Mouse (Mus musculus) limb, embryonic 15.5 days (tissue): ENCODE data around the gene Mdm2. TPM values are rescaled to one million over a fixed set of nuclear protein-coding genes. Genes with fewer than 3 reads are reported as not detected.
"Not testable (repeated sequence)": the region's sequence is repeated elsewhere in the genome, so short reads cannot be mapped to it uniquely, and the experiment has no call there.

ENCODE experiments used
- ATAC-seq: fragments of 200-750 bp; cut with Nextera tagmentation; 2 replicates; pipeline ENCODE4 v1.8.0; 2017; ENCODE audit warnings: low read depth, moderate TSS enrichment; ENCODE audit not compliant: insufficient number of reproducible peaks, low FRiP score, low TSS enrichment
- H3K27ac ChIP-seq: fragments of 300-500 bp; sonication (generic); 2 replicates; pipeline ENCODE4 v1.5.1; 2015; ENCODE audit warnings: moderate library complexity, mild to moderate bottlenecking, inconsistent platforms
- H3K27me3 ChIP-seq: fragments of 300-500 bp; sonication (generic); 2 replicates; pipeline ENCODE4 v1.6.1; 2015; ENCODE audit warnings: inconsistent platforms
- H3K36me3 ChIP-seq: fragments of 300-500 bp; sonication (generic); 2 replicates; pipeline ENCODE4 v1.6.1; 2015; ENCODE audit warnings: inconsistent platforms
- H3K4me1 ChIP-seq: fragments of 300-500 bp; sonication (generic); 2 replicates; pipeline ENCODE4 v1.6.1; 2015; ENCODE audit warnings: inconsistent platforms
- H3K4me2 ChIP-seq: fragments of 300-500 bp; sonication (generic); 2 replicates; pipeline ENCODE4 v1.6.1; 2015; ENCODE audit warnings: mild to moderate bottlenecking, inconsistent platforms
- H3K4me3 ChIP-seq: fragments of 300-500 bp; sonication (generic); 2 replicates; pipeline ENCODE4 v1.5.1; 2015; ENCODE audit warnings: mild to moderate bottlenecking, inconsistent platforms
- H3K9ac ChIP-seq: fragments of 300-500 bp; sonication (generic); 2 replicates; pipeline ENCODE4 v1.6.1; 2015; ENCODE audit warnings: inconsistent platforms
- H3K9me3 ChIP-seq: fragments of 300-500 bp; sonication (generic); 2 replicates; pipeline ENCODE4 v1.6.1; 2016; ENCODE audit warnings: inconsistent platforms
- WGBS: fragments of 180-500 bp; shearing (Covaris S2); methylation state at CpG from one replicate; pipeline ENCODE4 v1.1.7; 2015; 5-methylcytosine and 5-hydroxymethylcytosine counted together
- polyA plus RNA-seq: library from polyadenylated mRNA; unstranded; fragments of >200 nt; fragmentation: Nextera tagmentation; extraction: Ambion mirVana; gene quantifications from 2 replicates; pipeline ENCODE4 v1.2.1, GENCODE M21; 2015

Mdm2 gene
- 40.2 and 43.8 TPM in 2 replicates for polyA plus RNA-seq

DNA sequence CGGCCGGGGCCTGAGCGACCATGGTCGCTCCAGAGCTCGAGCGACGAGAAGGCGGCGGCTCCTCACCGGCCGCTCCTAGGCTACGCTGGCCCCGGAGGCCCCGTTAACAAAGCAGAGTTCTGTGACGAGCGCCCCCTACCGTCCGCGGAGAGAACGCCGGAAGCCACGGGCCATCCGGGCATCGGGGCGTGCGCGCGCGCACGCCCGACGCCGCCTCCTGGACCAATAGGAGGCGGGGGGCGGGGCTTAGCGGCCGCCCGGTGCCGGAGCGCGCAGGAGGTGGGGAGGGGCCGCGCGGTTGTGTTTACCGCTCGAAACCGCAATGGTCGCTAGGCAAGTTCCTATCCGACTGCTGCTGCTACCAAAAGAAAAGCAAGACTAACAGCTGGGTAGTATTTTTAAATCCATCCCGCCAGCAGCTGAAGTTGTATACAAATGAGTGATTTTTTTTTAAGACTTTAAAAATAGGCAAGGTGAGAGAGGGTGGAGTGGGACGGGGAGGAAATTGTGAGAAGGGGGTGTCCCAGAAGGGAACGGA is at the start of gene Mdm2:
Mdm2 (minus strand) TSS at position 155 of the 538 bp plus-strand sequence.
- H3K4me2 ChIP-seq: peak within 1 kb of the TSS; percentile 51
- H3K9ac ChIP-seq: peak within 1 kb of the TSS; percentile 100
- H3K27ac ChIP-seq: peak within 1 kb of the TSS; percentile 98
- H3K4me3 ChIP-seq: peak within 1 kb of the TSS; percentile 89
- WGBS: under 1% methylated on average over 51 of the region's 52 CpGs
- H3K36me3 ChIP-seq: peaks cover 16% of the 10 kb centered on the region
- H3K27me3 ChIP-seq: no peaks in the 10 kb centered on the region
- H3K4me1 ChIP-seq: peaks cover 9% of the 10 kb centered on the region; the same call in 1 of the 2 replicates
- ATAC-seq: peak; percentile 92
- no peaks in the 10 kb centered on the region for H3K9me3 ChIP-seq

DNA sequence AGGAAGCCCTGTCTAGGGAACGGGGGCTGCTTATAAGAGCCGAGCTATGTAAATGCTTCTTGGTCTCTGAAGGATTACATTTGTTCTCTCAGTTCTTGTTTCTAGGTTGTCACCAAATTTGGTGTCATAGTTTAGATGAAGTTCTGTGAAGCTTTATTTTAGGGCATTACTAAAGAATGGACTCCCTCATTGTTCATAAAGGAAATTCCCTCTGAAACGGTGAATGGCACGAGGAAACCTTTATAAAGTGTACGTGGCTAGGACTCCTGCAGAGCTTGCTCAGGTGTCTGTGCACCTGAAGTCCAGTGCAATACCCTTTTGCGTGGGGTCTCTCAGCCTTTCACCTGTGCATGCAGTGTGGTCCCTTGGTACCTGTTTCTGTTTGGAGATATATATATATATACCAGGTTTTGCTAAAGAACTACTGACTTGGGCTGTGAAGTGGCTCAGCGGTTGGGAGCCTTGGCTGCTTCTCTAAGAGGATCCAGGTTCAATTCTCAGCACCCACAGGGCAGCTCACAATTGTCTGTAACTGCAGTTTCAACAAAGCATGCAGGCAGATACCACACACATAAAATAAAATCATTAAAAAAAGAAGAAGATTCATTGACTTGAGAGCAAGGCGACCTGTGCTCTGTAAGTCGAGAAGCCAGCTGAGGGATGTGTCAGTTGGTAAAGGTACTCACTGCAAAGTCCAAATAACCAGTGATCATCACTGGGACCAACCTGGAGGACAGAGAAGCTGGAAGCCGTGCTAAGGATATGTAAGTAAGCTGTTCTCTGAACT is 49.5 kb upstream of the Mdm2 start:
- ATAC-seq: no peak
- peaks cover 90% of the 10 kb centered on the region for H3K36me3 ChIP-seq
- WGBS: 96% methylated on average over 10 of the region's 10 CpGs

DNA sequence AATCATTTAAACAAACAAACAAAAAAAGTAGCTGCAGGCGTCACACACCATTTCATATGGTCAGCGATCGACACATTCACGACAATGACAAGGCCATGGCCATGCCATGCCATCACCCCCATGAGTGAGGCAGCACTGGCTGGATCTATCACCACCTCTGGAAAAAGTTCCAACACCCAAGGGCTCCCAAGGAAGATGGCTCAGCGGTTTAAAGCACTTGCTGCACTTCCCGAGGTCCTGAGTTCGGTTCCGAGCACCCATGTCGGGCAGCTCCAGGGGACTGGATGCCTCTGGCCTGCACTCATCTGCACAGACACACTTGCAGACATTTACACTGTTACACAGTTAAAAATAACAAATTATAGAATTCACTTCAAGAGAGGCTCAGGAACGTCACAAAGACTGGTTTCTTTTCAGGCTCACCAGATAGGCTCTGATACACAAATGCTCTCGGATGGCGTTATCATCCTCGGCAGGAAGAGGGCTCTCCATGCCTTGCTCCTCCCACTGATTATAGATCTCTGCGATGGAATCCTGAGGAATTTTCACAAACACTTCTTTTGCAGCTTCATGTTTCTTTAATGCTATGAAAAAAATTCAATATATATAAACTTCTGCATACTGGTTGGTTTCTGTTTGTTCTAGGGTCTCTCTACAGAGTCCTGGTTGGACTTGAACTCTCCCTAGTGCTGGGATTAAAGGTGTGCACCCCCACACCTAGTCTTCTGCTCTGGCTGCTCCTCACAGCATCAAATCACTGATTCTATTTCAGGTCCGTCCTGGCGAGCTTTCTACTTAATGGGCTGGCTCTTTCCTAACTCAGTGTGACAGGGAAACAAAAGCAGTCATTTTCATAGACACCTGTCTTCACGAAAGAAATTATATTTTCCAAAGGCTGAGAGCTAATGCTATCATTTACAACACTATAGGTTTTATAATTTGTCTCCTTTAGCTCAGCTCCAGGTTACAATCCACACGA is 48.5 kb upstream of the Mdm2 start:
- Histone ChIP-seq H3K36me3 (peaks cover 90% of the 10 kb centered on the region), H3K4me3 (no peak overlapping the region)
- WGBS: 90% methylated on average over 18 of the region's 18 CpGs

More for the DNA sequence above, 49.5 kb upstream of the Mdm2 start:
- no peak overlapping the region for H3K4me3 ChIP-seq
- no peaks in the 10 kb centered on the region for H3K4me1 ChIP-seq
- no peaks in the 10 kb centered on the region for H3K27me3 ChIP-seq
- H3K9me3 ChIP-seq: no peaks in the 10 kb centered on the region
- no peak overlapping the region for H3K9ac ChIP-seq
- no peak overlapping the region for H3K4me2 ChIP-seq
- no peak overlapping the region for H3K27ac ChIP-seq

DNA sequence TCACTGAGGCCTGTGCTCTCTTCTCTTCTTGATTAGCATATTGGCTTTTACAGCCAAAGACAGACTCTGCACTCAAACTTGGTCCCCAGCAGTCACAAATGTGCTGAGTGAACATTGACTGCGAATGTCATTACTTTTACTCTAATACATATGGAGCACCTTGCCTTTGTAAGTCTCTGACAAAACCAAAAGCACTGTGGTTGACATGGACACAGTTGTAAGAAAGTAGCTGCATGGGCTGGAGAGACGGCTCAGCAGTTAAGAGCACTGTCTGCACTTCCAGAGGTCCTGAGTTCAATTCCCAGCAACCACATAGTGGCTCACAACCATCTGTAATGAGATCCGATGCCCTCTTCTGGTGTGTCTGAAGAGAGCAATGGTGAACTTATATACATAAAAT is 47.8 kb upstream of the Mdm2 start:
- H3K4me2 ChIP-seq, H3K9ac ChIP-seq, H3K4me3 ChIP-seq, H3K27me3 ChIP-seq, H3K4me1 ChIP-seq, H3K9me3 ChIP-seq, H3K27ac ChIP-seq, ATAC-seq: not testable (repeated sequence)
- 94% methylated on average over 3 of the region's 3 CpGs for WGBS
- peaks cover 84% of the 10 kb centered on the region for H3K36me3 ChIP-seq

More for the DNA sequence above, 48.5 kb upstream of the Mdm2 start:
- Histone ChIP-seq H3K27me3 (no peaks in the 10 kb centered on the region), H3K4me2 (no peak overlapping the region), H3K4me1 (no peaks in the 10 kb centered on the region), H3K9me3 (no peaks in the 10 kb centered on the region), H3K27ac (no peak overlapping the region), H3K9ac (no peak overlapping the region)
- ATAC-seq: no peak

DNA sequence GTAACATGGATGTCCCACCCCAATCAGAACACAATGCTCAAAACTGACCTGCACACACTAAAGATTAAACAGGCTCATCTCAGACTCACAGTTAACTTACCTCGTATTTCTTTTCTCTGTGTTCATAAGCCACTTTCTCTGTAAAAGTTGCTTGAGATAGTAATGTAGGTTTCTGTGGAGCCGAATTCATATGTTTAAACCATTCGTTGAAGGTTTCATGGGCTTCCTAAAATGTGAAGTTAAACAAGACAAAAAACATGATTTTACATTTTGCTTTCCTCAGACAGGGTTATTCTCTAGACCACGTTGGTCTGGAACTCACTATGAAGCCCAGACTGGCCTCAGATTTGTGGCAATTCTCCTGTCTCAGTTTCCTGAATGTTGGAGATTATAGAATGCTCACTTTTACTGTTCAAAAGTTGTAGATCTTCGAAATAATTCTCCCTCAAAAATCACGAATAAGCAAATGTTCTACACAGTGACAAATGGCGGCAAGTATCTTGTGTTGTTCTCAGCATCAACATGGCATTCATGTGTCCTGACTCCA is 47.3 kb upstream of the Mdm2 start:
- no peak overlapping the region for H3K4me2 ChIP-seq
- no peaks in the 10 kb centered on the region for H3K9me3 ChIP-seq
- no peak overlapping the region for H3K9ac ChIP-seq
- H3K4me1 ChIP-seq: no peaks in the 10 kb centered on the region
- 93% methylated on average over 7 of the region's 7 CpGs for WGBS
- H3K36me3 ChIP-seq: peaks cover 84% of the 10 kb centered on the region
- H3K27me3 ChIP-seq: no peaks in the 10 kb centered on the region
- H3K27ac ChIP-seq: no peak overlapping the region
- ATAC-seq: no peak
- no peak overlapping the region for H3K4me3 ChIP-seq

DNA sequence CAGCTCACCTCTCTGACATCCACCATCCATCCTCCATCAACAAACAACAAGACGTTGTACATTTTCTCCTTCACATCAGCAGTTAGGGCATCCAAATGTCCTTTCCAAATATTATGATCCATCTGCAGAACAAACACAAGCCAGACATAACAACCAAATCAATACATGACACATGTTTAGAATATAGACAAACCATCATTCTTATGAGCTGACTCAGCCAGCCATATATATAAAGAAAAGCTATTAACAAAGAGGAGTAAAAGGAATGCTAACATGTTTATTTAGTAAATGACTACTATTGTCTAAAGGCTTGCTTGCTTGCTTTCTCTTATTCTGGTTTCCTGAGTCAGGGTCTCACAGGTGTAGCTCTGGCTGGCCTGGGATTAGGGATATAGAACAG is 46.7 kb upstream of the Mdm2 start:
- no peaks in the 10 kb centered on the region for H3K9me3 ChIP-seq
- peaks cover 85% of the 10 kb centered on the region for H3K36me3 ChIP-seq
- H3K27me3 ChIP-seq: no peaks in the 10 kb centered on the region
- no peak overlapping the region for H3K4me3 ChIP-seq
- H3K4me1 ChIP-seq: no peaks in the 10 kb centered on the region
- 98% methylated on average over 1 of the region's 1 CpGs for WGBS
- ATAC-seq: no peak
- H3K4me2 ChIP-seq: no peak overlapping the region
- H3K27ac ChIP-seq: no peak overlapping the region
- H3K9ac ChIP-seq: no peak overlapping the region

DNA sequence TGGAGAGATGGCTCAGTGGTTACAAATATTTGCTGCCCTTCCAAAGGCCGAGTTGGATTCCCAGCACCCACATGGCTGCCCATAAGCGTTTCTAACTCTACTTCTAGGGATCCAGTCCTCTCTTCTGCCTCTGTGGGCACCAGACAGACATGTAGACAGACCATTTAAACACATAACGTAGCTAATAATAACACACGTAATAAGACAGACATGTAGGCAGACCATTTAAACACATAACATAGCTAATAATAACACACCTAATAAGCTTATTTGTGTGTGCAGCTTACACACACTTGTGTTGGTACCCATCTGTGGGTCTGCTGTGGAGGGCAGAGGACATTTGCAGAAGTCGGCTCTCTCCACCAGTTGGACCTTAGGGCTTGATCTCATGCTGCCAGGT is 46.2 kb upstream of the Mdm2 start:
- ATAC-seq: no peak
- Histone ChIP-seq H3K27ac (no peak overlapping the region), H3K27me3 (no peaks in the 10 kb centered on the region), H3K36me3 (peaks cover 87% of the 10 kb centered on the region), H3K9ac (no peak overlapping the region), H3K4me2 (no peak overlapping the region), H3K4me1 (no peaks in the 10 kb centered on the region), H3K4me3 (no peak overlapping the region), H3K9me3 (no peaks in the 10 kb centered on the region)
- WGBS: 93% methylated on average over 5 of the region's 5 CpGs

DNA sequence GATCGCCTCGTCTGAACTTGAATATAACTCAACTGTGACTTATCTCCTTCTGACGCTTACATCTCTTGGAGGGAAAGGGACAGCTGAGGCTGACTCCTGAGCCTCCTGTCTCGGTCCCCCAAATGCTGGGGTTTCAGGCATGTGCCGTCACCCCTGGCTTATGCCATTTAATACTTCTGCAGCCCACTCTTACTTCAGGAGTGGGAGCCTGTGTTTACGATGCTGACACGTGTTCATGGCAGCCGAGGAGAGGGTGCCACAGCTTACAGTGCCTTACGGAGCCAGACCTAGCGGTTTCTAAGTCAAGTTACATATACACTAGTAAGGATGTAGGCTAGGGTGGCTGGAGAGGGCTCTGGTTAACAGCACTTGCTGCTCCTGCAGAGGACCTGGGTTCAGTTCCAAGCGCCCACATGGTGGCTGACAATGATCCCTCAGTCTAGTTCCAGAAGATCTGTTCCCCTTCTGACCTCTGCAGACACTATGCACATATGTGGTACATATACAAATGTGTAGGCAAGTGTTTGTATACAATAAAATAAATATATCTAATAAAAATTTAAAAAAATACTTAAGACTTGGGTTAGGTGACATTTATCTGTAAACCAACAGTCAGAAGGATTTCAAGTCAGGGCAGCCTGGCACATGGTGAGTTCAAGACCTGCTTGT is 45.4 kb upstream of the Mdm2 start:
- Histone ChIP-seq H3K4me1 (no peaks in the 10 kb centered on the region), H3K9me3 (no peaks in the 10 kb centered on the region), H3K36me3 (peaks cover 87% of the 10 kb centered on the region), H3K9ac (no peak overlapping the region), H3K27ac (no peak overlapping the region), H3K4me3 (no peak overlapping the region), H3K4me2 (no peak overlapping the region), H3K27me3 (no peaks in the 10 kb centered on the region)
- WGBS: 89% methylated on average over 11 of the region's 11 CpGs
- no peak for ATAC-seq

DNA sequence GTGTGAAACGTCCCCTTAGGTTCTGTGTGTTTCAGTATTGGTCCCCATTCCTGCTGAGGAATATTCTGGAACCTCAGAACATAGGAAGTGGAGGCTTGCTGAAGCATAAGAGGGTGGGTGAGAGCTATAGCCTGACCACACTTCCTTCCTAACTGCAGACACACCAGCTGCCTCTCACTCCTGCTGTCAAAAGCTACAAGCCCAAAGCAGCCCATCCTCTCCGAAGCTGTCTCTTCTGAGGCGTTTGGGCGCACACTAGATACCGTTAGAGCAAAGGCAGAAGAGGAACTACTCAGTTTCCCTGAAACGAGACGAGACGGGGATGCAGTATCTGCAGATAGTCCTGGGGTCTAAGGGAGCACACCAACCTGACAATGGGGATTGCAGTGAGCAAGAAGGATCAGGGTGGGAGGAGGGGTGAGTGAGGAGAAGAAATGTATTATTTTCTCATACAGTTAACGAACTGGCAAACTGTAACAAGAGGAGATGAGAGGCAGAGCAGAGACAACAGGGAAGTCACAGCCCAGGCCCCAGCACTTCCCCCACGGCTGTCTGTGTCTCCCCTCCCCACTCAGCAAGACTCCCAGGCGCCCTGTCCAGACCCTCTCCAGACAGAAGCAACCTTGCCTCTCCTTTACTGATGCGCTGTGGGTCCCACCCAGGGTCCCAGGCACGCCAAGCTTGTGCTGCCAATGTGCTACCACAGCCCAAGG is 44.7 kb upstream of the Mdm2 start:
- Histone ChIP-seq H3K9me3 (no peaks in the 10 kb centered on the region), H3K27ac (no peak overlapping the region), H3K27me3 (no peaks in the 10 kb centered on the region), H3K9ac (no peak overlapping the region), H3K4me3 (no peak overlapping the region), H3K4me2 (no peak overlapping the region), H3K4me1 (no peaks in the 10 kb centered on the region), H3K36me3 (peaks cover 84% of the 10 kb centered on the region)
- WGBS: 88% methylated on average over 13 of the region's 13 CpGs
- ATAC-seq: no peak

DNA sequence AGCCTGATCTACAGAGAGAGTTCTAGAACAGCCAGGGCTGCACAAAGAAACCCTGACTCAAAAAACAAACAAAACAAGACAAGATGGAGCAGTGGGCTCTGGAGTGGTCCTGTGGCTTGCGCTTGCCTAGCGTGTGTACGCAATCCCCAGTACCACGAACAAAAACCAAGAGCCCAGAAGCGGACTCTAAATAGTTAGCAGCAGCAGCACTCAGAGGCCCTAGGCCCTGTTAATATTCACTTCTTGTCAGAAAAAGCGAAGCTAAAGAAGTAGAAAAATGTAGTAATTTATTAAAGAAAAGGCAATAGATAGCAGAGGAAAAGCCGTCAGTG is 44.0 kb upstream of the Mdm2 start:
- 98% methylated on average over 7 of the region's 7 CpGs for WGBS
- no peaks in the 10 kb centered on the region for H3K27me3 ChIP-seq
- no peak overlapping the region for H3K4me2 ChIP-seq
- no peak overlapping the region for H3K9ac ChIP-seq
- peaks cover 84% of the 10 kb centered on the region for H3K36me3 ChIP-seq
- no peaks in the 10 kb centered on the region for H3K9me3 ChIP-seq
- no peak overlapping the region for H3K4me3 ChIP-seq
- no peaks in the 10 kb centered on the region for H3K4me1 ChIP-seq
- ATAC-seq: no peak
- no peak overlapping the region for H3K27ac ChIP-seq
